Mouse (Mus musculus) stomach, adult 2 months (tissue): ENCODE measurements around the gene Olfr9. TPM values are rescaled to one million over a fixed set of nuclear protein-coding genes. Genes with fewer than 3 reads are reported as not detected.

Source experiments
- polyA plus RNA-seq: library from polyadenylated mRNA; depleted of rRNA; stranded (reverse); fragments of >200 nt; gene quantifications from 2 replicates; pipeline ENCODE4 v1.2.3, GENCODE M21; 2012; rRNA removed

Gene Olfr9
- not detected in 2 replicates for polyA plus RNA-seq

GRCm38 (mm10) chr10:128989131-128989530 lies at the start of gene Olfr9:
Gene Olfr9 (plus strand): TSS chr10:128989431.

DNA sequence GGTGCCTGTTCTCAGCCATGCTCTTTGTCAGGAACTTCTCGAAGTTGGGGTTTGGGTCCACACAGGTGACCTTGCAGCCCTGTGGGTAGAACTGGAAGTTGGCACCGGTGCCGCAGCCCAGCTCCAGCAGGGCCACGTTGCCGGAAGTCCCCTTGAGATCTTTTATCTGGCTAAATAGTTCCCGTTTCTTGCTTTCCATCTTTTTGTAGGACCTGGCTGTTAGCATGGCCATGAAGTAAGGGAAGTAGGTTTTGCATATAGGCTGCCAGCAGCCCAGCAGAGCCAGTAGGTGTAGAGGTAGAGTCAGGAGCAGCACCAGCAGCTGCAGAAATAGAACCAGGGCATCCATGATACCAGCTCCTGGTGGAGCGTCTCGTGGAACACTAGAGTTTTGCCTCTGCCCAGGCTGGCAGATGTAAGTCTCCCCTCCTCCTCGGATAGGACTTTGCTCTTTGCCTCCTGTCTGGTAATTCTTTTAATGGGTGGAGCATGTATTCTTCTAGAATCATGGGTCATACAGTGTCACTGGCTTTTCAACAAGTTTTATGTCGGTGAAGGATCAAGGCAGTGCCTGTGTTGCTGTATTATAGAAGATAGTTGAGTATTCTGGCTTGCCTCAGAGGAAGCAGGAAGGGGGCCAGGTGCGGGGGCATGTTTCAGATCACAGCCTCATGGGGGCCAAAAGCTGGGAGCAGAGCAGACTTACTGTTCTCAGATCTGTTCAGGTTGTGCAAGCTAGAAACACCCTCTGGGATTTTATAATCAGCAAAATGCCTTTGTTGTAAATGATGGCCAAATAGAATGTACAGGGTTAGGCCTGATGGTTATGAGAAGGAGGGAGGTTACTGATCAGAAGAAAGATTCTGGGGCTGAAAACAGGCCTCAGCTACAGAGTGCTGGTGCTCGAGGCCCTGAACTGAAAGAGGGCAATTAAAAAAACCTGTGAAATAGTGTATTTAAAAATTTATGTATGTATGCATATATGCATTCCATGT lies 28.3 kb upstream of the Olfr9 start, which contains the start of gene Mettl7b:
TSS of gene Mettl7b (minus strand) at position 399 of the 995 bp plus-strand sequence.

GRCm38 (mm10) chr10:129010288-129010841 lies 21.1 kb downstream of the Olfr9 start, which contains the start of gene Olfr763:
Gene Olfr763 (plus strand): TSS chr10:129010791.

DNA sequence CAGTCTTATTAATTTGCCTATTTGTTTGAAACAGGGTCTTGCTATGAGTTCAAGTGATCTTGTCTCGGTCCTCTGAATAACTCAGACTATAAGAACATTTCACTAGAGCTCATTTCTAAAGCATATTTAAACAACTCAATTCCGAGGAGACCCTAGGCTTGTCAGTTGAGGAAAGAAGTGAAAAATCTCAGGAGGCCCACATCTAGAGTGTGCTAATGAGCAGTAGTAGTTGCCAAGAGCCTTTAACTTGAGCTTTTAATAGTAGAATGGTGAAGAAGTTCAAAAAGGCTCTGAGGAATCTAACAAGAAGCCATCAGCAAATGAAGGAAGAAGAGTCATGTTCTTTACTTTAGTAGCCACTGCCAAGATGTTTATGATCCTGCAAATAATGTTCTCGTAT lies 50.6 kb downstream of the Olfr9 start, which contains the start of gene Olfr764-ps1:
TSS of gene Olfr764-ps1 (minus strand) at position 101 of the 400 bp plus-strand sequence.

Other genes with a start within 250 kb of the Olfr9 start
- gene Dgka, start 244.6 kb upstream of the Olfr9 start, polyA plus RNA-seq: 11.9 and 18.1 TPM in 2 replicates
- gene Pym1, start 241.5 kb upstream of the Olfr9 start, polyA plus RNA-seq: 7.1 and 7.7 TPM in 2 replicates
- gene Mmp19, start 198.5 kb upstream of the Olfr9 start, polyA plus RNA-seq: 1.2 and 1.7 TPM in 2 replicates
- gene Dnajc14, start 185.4 kb upstream of the Olfr9 start, polyA plus RNA-seq: 4.2 and 6.2 TPM in 2 replicates
- 9.4 and 11.5 TPM in 2 replicates for gene Tmem198b, start 185.1 kb upstream of the Olfr9 start, polyA plus RNA-seq
- 0.31 and 0.76 TPM in 2 replicates for gene Sarnp, start 172.1 kb upstream of the Olfr9 start, polyA plus RNA-seq
- 39.1 and 41.1 TPM in 2 replicates for gene Ormdl2, start 167.8 kb upstream of the Olfr9 start, polyA plus RNA-seq
- gene Gdf11, start 97.7 kb upstream of the Olfr9 start, polyA plus RNA-seq: 0.54 TPM in 2 replicates
- 52.8 and 59.1 TPM in 2 replicates for gene Cd63, start 88.4 kb upstream of the Olfr9 start, polyA plus RNA-seq
- 13.0 and 16.4 TPM in 2 replicates for gene Rdh5, start 66.5 kb upstream of the Olfr9 start, polyA plus RNA-seq
- gene Bloc1s1, start 65.4 kb upstream of the Olfr9 start, polyA plus RNA-seq: 50.6 and 55.1 TPM in 2 replicates
- gene Itga7, start 55.6 kb upstream of the Olfr9 start, polyA plus RNA-seq: 45.3 and 45.5 TPM in 2 replicates
- 2.9 and 4.1 TPM in 2 replicates for gene Mettl7b, start 28.4 kb upstream of the Olfr9 start, polyA plus RNA-seq
- not detected in 2 replicates for gene Olfr763, start 21.4 kb downstream of the Olfr9 start, polyA plus RNA-seq
- not detected in 2 replicates for gene Olfr764-ps1, start 50.5 kb downstream of the Olfr9 start, polyA plus RNA-seq
- gene Olfr765, start 60.6 kb downstream of the Olfr9 start, polyA plus RNA-seq: not detected in 2 replicates
- gene Olfr766-ps1, start 79.5 kb downstream of the Olfr9 start, polyA plus RNA-seq: not detected in 2 replicates
- not detected in 2 replicates for gene Olfr767, start 93.5 kb downstream of the Olfr9 start, polyA plus RNA-seq
- gene Olfr768, start 109.9 kb downstream of the Olfr9 start, polyA plus RNA-seq: not detected in 2 replicates
- not detected in 2 replicates for gene Olfr769, start 128.4 kb downstream of the Olfr9 start, polyA plus RNA-seq
- gene Olfr770, start 149.6 kb downstream of the Olfr9 start, polyA plus RNA-seq: not detected in 2 replicates
- gene Olfr771, start 175.3 kb downstream of the Olfr9 start, polyA plus RNA-seq: not detected in 2 replicates
- gene Olfr772, start 188.5 kb downstream of the Olfr9 start, polyA plus RNA-seq: not detected in 2 replicates
- gene Olfr773, start 198.0 kb downstream of the Olfr9 start, polyA plus RNA-seq: not detected in 2 replicates
- gene Olfr774, start 246.8 kb downstream of the Olfr9 start, polyA plus RNA-seq: not detected in 2 replicates